Mouse (Mus musculus): ENCODE measurements around the gene Asphd1.

DNA sequence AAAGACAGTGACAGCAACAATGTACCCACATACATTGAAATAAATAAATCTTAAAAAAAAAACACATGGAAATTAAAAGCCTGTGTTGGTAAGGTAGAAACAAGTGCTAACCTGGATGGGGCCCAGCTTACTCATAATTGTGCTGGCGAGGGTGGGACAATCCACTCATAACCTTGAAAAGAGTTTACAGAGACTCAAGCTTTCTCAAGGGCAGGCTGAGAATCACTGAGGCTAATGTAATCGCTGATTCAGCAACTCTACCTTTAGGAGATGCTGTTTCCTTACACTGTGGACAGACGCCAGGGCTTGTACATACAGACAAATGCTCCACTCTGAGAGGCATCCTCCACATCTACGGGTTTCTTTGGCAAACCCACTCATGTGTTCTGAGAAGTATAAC, 29.4 kb downstream of the Asphd1 start:
- TF ChIP-seq CTCF (IDR thresholded peaks at IDR 0.05; ENCODE audit: borderline replicate concordance, control insufficient read depth, extremely low read depth, insufficient read depth, low read length, poor library complexity), result no peak
- TF ChIP-seq POLR2A (IDR thresholded peaks at IDR 0.05; ENCODE audit: control insufficient read depth, extremely low read depth, insufficient read depth, low read length, poor library complexity), result no peak
